Mouse (Mus musculus) left cerebral cortex, postnatal 4 days (tissue): ENCODE measurements around the gene Tnni1. TPM values are rescaled to one million over a fixed set of nuclear protein-coding genes. Genes with fewer than 3 reads are reported as not detected.

Experiments
- DNase-seq: peaks from one replicate; pipeline ENCODE4 v3.0.0-alpha.2; 2022
- intact Hi-C: fragments of 180-260 bp; cut with DNase I; formaldehyde crosslinking; loops from one replicate; pipeline ENCODE4 v1.15.1; 2025
- total RNA-seq, 2 experiments: library from RNA; stranded (reverse); gene quantifications; 2 replicates each; pipeline ENCODE4 v1.2.3; 2021

Gene Tnni1
- total RNA-seq, 2 experiments from 2014 or later, result not detected

- intact Hi-C loops, result no loop called here
- no peak for DNase-seq
These were observed 12.5 kb upstream of the Tnni1 start for GRCm38 (mm10) chr1:135766592-135767306.

GRCm38 (mm10) chr1:135767324-135767890 is 11.8 kb upstream of the Tnni1 start:
- intact Hi-C loops, result no loop called here
- DNase-seq, result no peak

- intact Hi-C loops, result no loop called here
- DNase-seq, result no peak
These were observed 10.8 kb upstream of the Tnni1 start for GRCm38 (mm10) chr1:135768400-135768799.

GRCm38 (mm10) chr1:135770237-135770636 is 9.0 kb upstream of the Tnni1 start:
- intact Hi-C loops, result no loop called here
- DNase-seq, result no peak

GRCm38 (mm10) chr1:135770896-135771572 is 8.2 kb upstream of the Tnni1 start:
- peak; percentile 27 for DNase-seq
- intact Hi-C loops, result no loop called here

GRCm38 (mm10) chr1:135771573-135771970 is 7.7 kb upstream of the Tnni1 start:
- no peak for DNase-seq
- intact Hi-C loops, result no loop called here

- DNase-seq, result no peak
- intact Hi-C loops, result no loop called here
These were observed 2.6 kb upstream of the Tnni1 start for GRCm38 (mm10) chr1:135776596-135776995.

- intact Hi-C loops, result no loop called here
- DNase-seq, result no peak
These were observed 2.2 kb upstream of the Tnni1 start for GRCm38 (mm10) chr1:135777046-135777445.

- intact Hi-C loops, result no loop called here
- no peak for DNase-seq
These were observed 1.4 kb downstream of the Tnni1 start for GRCm38 (mm10) chr1:135780649-135781048.

GRCm38 (mm10) chr1:135781220-135781619 is 2.0 kb downstream of the Tnni1 start:
- peak; percentile 77 for DNase-seq
- intact Hi-C loops, result no loop called here

- intact Hi-C loops, result no loop called here
- no peak for DNase-seq
These were observed 3.6 kb downstream of the Tnni1 start for GRCm38 (mm10) chr1:135782816-135783215.

GRCm38 (mm10) chr1:135787799-135788198 is 8.6 kb downstream of the Tnni1 start:
- DNase-seq, result peak; percentile 78
- intact Hi-C loops, result loop anchor here (5.0 kb wide), 1 partner anchor 65 kb away; the partner anchor contains the start of gene Csrp1

GRCm38 (mm10) chr1:135788708-135789107 is 9.5 kb downstream of the Tnni1 start:
- DNase-seq, result no peak

GRCm38 (mm10) chr1:135789815-135790214 is 10.6 kb downstream of the Tnni1 start:
- intact Hi-C loops, result loop anchor here (5.0 kb wide), 1 partner anchor 68 kb away; the partner anchor contains the start of gene Csrp1
- peak; percentile 80 for DNase-seq

More at GRCm38 (mm10) chr1:135788708-135789107, 9.5 kb downstream of the Tnni1 start:
- intact Hi-C loops, result loop anchor here (5.0 kb wide), 1 partner anchor 66 kb away; the partner anchor contains the start of gene Csrp1

- intact Hi-C loops, result no loop called here
- DNase-seq, result no peak
These were observed 13.1 kb downstream of the Tnni1 start for GRCm38 (mm10) chr1:135792143-135792939.

- intact Hi-C loops, result no loop called here
- no peak for DNase-seq
These were observed 14.4 kb downstream of the Tnni1 start for GRCm38 (mm10) chr1:135793370-135794215.

- DNase-seq, result no peak
- intact Hi-C loops, result no loop called here
These were observed 15.2 kb downstream of the Tnni1 start for GRCm38 (mm10) chr1:135794216-135795134.

- no peak for DNase-seq
These were observed 19.3 kb downstream of the Tnni1 start for GRCm38 (mm10) chr1:135798492-135798891.

GRCm38 (mm10) chr1:135799109-135799627 is 19.9 kb downstream of the Tnni1 start:
- intact Hi-C loops, result no loop called here
- DNase-seq, result no peak

More at GRCm38 (mm10) chr1:135798492-135798891, 19.3 kb downstream of the Tnni1 start:
- intact Hi-C loops, result no loop called here
